Mouse (Mus musculus) frontal cortex, postnatal 10 days (tissue): ENCODE data around the gene Gm17018.

Experiments used
- DNase-seq, 2 experiments: peaks; one replicate each; pipeline ENCODE4 v3.0.0; 2022; ENCODE audit warnings: low spot score in 2 of 2, mixed read lengths in 1 of 2

Gm17018 gene

DNA sequence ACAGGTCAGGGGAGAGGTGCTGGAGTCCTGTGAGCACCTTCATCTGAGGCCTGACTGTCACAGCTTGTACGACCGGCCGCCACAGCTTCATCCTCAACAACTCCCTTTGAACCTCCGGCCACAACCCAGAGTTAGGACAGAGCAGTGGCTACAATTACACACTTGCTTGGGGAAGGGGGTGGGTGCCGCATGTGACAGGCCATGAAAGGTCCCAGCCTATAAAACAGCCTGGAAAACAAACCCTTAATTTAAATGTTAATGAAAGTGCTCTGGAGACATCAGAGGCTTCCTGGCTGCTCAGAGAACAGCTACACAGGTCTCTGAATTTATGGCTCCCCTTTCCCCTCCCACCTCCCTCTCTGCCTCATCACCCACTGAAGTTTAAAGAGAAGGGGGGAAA lies 61.7 kb downstream of the Gm17018 start:
- no peak for DNase-seq

DNA sequence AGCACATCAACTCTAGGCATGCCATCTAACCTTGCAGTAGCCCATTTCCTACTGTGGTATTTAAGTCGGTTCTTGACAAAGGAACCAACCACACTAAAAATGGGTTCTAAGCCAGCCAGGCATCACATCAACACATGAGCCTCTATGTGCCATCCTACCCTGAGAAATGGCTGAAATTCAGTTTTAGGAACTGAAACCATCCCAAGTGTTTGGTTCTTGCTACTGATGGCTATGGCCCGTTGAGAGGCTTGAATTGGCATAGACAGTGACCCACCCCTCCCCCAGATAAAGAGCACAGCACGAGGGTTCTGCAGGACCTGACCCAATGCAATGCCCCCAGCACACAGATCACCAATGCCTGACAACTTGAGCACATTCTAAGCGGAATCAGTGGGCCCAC lies 63.3 kb downstream of the Gm17018 start:
- no peak for DNase-seq

DNA sequence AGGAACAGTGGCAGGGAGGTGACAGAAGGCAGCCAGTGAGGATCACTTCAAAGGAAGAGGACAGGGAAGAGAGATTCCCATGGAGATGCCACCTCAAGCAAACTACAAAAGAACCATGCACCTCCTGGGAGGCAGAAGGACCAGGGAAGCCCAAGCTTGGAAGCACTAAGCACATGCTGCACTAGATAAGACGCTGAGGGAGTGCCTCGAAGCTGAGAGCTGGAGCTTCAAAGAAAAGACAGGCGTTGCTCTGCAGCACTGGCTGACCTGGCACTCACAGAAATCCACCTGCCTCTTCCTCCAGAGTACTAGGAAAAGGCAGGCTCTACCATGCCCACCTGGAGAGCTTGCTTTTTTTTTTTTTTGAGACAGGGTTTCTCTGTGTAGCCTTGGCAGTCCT lies 66.6 kb downstream of the Gm17018 start:
- DNase-seq = no peak

DNA sequence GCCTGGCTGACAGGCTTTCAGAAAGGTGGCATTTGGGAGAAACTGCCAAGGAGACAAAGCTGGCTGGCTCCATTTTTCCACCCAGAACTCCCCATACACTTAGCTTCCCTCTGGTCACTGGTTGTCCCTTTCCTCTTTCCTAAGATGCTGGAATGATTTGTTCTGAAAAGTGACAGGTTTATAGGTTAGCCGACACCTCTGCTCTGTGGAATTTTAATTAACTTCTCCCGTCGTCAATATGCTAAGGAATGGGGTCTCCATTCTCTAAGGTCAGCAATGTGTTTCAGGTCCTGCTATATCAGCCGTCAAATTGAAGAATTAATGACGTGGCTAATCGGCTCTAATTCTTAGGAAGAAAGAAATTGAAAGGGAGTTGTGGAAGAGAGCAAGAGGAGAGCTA lies 68.2 kb downstream of the Gm17018 start:
- DNase-seq = no peak

DNA sequence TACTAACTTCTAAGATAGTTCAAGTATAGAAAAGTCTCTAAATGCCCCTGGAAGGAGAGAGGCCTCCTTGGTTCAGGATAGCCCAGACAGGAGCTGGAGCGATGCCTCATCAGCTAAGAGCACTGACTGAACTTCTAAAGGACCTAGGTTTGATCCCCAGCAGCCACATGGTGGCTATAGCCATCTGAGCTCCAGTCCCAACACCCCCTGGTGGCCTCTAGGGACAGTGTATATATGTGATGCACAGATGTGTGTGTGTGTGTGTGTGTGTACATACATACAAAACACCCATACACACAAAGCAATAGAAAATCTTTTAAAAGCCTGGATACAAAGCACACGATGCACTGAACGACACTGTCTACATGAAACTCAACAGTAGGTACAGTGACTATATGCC lies 68.8 kb downstream of the Gm17018 start:
- DNase-seq = no peak
